ENCODE assay signal across 11 mouse cellular contexts in the genomic region with DNA sequence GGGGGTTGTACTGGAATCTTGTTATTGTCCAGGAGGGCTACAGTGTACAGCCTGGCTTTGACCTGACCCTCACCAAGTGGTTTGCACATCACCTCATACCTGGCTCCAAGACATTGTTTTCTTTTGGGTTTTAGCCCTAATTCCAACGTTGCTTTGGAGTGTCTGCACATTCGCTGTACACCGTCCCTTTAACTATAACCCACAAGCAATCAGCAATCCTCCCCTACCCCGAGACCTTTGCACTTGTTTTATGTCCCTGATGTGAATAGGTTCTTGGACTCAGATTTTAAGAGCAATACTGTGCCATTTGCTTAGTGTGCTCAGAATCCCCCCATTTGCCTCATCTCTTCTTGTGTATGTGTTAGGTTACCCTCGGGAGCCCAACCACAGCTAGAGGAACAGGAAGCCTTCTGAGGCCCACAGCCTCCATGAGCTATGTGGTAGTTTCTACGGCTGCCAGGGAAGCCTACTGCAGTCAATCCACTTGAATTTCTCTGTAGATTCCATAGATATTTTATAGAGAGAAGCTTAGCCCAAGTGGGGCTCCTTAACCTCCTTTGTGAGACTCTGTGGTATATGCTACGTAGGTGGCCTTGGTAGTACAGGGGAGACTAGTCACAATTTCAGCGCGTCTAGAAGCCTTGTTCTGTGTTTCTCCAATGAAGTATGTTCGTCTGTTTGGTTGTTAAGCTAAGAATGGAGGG.
DNase-seq lines count a peak whose midpoint lies in the region; ATAC-seq and TF ChIP-seq lines count a peak whose summit lies in the region.
"Had no signal": no experiment of that assay in that cellular context is flagged by ENCODE, and none has a peak within 500 bp of the region (broad histone marks: within the 10 kb centered on the region; RNA-seq: fewer than 3 reads in every experiment).

No protein-coding gene starts in this region.

- peak; percentile 3 for DNase-seq in adrenal gland, postnatal 14 days
- no peak for DNase-seq in adrenal gland, postnatal 4 days (ENCODE audit: low spot score in 2 of 2)
- no peak for DNase-seq in embryonic facial prominence, embryonic 14.5 days (ENCODE audit: low spot score)
- DNase-seq in kidney, adult 8-10 months = no peak
- no peak for DNase-seq in right cerebral cortex, postnatal 14 days
- DNase-seq: adrenal gland, postnatal 36 days; kidney, adult 9 months; lung, postnatal 36 days had no signal

- H3K27ac ChIP-seq in intestine, embryonic 15.5 days = no peak overlapping the region
- no peak overlapping the region for H3K27ac ChIP-seq in intestine, postnatal 0 days (ENCODE audit: low read depth, low read length)
- 0 out of 2 replicates have a peak overlapping the region, but pooled peaks have one; percentile 19 for H3K27ac ChIP-seq in embryonic facial prominence, embryonic 14.5 days (replicated peaks; ENCODE audit: low read depth, low read length)
- peak overlapping the region; percentile 87 for H3K27ac ChIP-seq in limb, embryonic 13.5 days

- no peaks in the 10 kb centered on the region for H3K9me3 ChIP-seq in intestine, embryonic 15.5 days
- H3K9me3 ChIP-seq in intestine, postnatal 0 days (ENCODE audit: control insufficient read depth) = no peaks in the 10 kb centered on the region
- H3K9me3 ChIP-seq in embryonic facial prominence, embryonic 14.5 days (ENCODE audit: control insufficient read depth, low read length) = no peaks in the 10 kb centered on the region
- no peaks in the 10 kb centered on the region for H3K9me3 ChIP-seq in limb, embryonic 13.5 days

- no peak overlapping the region for H3K4me3 ChIP-seq in intestine, embryonic 15.5 days (replicated peaks)
- H3K4me3 ChIP-seq in intestine, postnatal 0 days (ENCODE audit: low read depth, low read length) = no peak overlapping the region
- H3K4me3 ChIP-seq in embryonic facial prominence, embryonic 14.5 days (ENCODE audit: low read depth, low read length) = no peak overlapping the region
- H3K4me3 ChIP-seq in limb, embryonic 13.5 days = no peak overlapping the region

- H3K4me1 ChIP-seq in intestine, embryonic 15.5 days (replicated peaks) = 0 out of 2 replicates have a peak, but pooled peaks cover 7% of the 10 kb centered on the region
- 0 out of 2 replicates have a peak, but pooled peaks cover 2% of the 10 kb centered on the region for H3K4me1 ChIP-seq in intestine, postnatal 0 days (replicated peaks; ENCODE audit: control insufficient read depth, insufficient read depth, low read length)
- peaks cover 5% of the 10 kb centered on the region for H3K4me1 ChIP-seq in embryonic facial prominence, embryonic 14.5 days (ENCODE audit: control insufficient read depth, insufficient read depth, low read length)
- H3K4me1 ChIP-seq in limb, embryonic 13.5 days = peaks cover 58% of the 10 kb centered on the region

- H3K9ac ChIP-seq in intestine, embryonic 15.5 days = no peak overlapping the region
- H3K9ac ChIP-seq in intestine, postnatal 0 days (ENCODE audit: low read depth, low read length) = no peak overlapping the region
- H3K9ac ChIP-seq in embryonic facial prominence, embryonic 14.5 days (ENCODE audit: low read depth, low read length) = no peak overlapping the region
- H3K9ac ChIP-seq in limb, embryonic 13.5 days = no peak overlapping the region

- no peak overlapping the region for H3K4me2 ChIP-seq in intestine, embryonic 15.5 days (replicated peaks)
- no peak overlapping the region; the same call in 1 of the 2 replicates for H3K4me2 ChIP-seq in intestine, postnatal 0 days (replicated peaks; ENCODE audit: low read depth)
- H3K4me2 ChIP-seq in embryonic facial prominence, embryonic 14.5 days (ENCODE audit: low read depth, low read length) = no peak overlapping the region
- peak overlapping the region; percentile 28 for H3K4me2 ChIP-seq in limb, embryonic 13.5 days (replicated peaks)

- WGBS in intestine, embryonic 15.5 days = 70% methylated on average over 10 of the region's 10 CpGs
- WGBS in intestine, postnatal 0 days = 56% methylated on average over 10 of the region's 10 CpGs
- WGBS in embryonic facial prominence, embryonic 14.5 days = 63% methylated on average over 10 of the region's 10 CpGs
- WGBS in limb, embryonic 13.5 days = 35% methylated on average over 10 of the region's 10 CpGs

- H3K27me3 ChIP-seq in intestine, embryonic 15.5 days (replicated peaks) = no peaks in the 10 kb centered on the region
- H3K27me3 ChIP-seq in intestine, postnatal 0 days (replicated peaks; ENCODE audit: control insufficient read depth, insufficient read depth, low read length) = 0 out of 2 replicates have a peak, but pooled peaks cover 4% of the 10 kb centered on the region
- no peaks in the 10 kb centered on the region for H3K27me3 ChIP-seq in embryonic facial prominence, embryonic 14.5 days (replicated peaks; ENCODE audit: control insufficient read depth, insufficient read depth, low read length)
- 0 out of 2 replicates have a peak, but pooled peaks cover 3% of the 10 kb centered on the region for H3K27me3 ChIP-seq in limb, embryonic 13.5 days

- ATAC-seq in intestine, embryonic 15.5 days = peak; percentile 42
- no peak for ATAC-seq in intestine, postnatal 0 days
- no peak for ATAC-seq in embryonic facial prominence, embryonic 14.5 days (ENCODE audit: low read depth)
- peak; percentile 62 for ATAC-seq in limb, embryonic 13.5 days (ENCODE audit: low FRiP score, low read depth)

- no peaks in the 10 kb centered on the region for H3K36me3 ChIP-seq in intestine, embryonic 15.5 days
- H3K36me3 ChIP-seq in intestine, postnatal 0 days (ENCODE audit: control insufficient read depth, insufficient read depth) = no peaks in the 10 kb centered on the region
- H3K36me3 ChIP-seq in embryonic facial prominence, embryonic 14.5 days (ENCODE audit: control insufficient read depth, insufficient read depth, low read length) = no peaks in the 10 kb centered on the region
- H3K36me3 ChIP-seq in limb, embryonic 13.5 days = no peaks in the 10 kb centered on the region

- no peak for TF ChIP-seq CTCF in intestine, postnatal 0 days (IDR thresholded peaks at IDR 0.05; ENCODE audit: low read depth)

Comparison
In these comparisons a context has a peak if more than half of its experiments do, and no peak if none do; other contexts are left out.
1. ATAC-seq: peak in intestine, embryonic 15.5 days (single experiment) and limb, embryonic 13.5 days (single experiment); none in intestine, postnatal 0 days (single experiment) and embryonic facial prominence, embryonic 14.5 days (single experiment).
2. H3K27ac ChIP-seq: peak in embryonic facial prominence, embryonic 14.5 days (single experiment) and limb, embryonic 13.5 days (single experiment); none in intestine, embryonic 15.5 days (single experiment) and intestine, postnatal 0 days (single experiment).